Mouse (Mus musculus): ENCODE measurements around the gene Clock. TPM values are rescaled to one million over a fixed set of nuclear protein-coding genes. Genes with fewer than 3 reads are reported as not detected.

Gene Clock
- polyA plus RNA-seq, 1 experiment from 2014 or later, result 3.6 TPM

DNA sequence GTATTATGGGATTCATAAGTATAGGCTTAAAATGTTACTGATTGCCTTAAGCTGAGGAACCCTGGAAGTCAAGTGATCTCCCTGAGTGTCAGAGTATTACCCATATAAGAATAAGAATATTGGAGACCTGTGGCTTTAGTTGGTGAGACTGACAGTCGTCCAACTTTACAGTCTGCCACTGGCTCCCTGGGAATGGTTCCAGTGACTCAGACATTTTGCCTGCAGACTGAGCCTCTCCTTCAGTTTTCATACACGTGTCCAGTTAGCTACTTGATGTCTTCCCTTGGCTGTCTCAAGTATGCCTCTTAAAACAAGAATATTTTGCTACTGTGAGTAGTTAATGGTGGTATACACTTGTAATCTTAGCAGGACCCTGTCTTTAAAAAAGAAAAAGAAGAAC lies 3.6 kb upstream of the Clock start:
- no peaks in the 10 kb centered on the region for H3K36me3 ChIP-seq
- no peak for ATAC-seq
- peaks cover 24% of the 10 kb centered on the region for H3K27me3 ChIP-seq (replicated peaks)
- no peaks in the 10 kb centered on the region for H3K9me3 ChIP-seq (replicated peaks)
- H3K9ac ChIP-seq, result no peak overlapping the region
- H3K27ac ChIP-seq, result no peak overlapping the region
- H3K4me3 ChIP-seq, result no peak overlapping the region
- WGBS (ENCODE audit: insufficient replicate concordance), result 47% methylated on average over 2 of the region's 2 CpGs
- no peak overlapping the region for H3K4me2 ChIP-seq
- H3K4me1 ChIP-seq, result peaks cover 16% of the 10 kb centered on the region

DNA sequence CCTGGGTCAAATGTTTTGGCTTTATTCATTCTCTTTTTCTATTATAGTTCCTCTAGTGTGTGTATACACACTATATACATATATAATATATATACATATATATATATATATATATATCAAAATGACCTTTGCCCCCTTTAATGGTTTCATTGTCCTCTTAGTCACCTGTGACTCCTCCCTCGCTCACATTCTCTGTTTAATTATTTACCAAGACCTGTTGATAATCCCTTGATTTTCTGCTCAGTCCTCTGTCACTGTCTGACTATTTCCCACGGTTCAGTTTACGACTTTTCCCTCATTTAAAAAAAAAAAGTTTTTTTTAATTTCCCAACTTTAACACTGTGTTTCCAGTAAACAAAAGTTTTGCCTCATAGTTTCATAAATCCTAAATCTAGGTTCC lies 1.7 kb upstream of the Clock start:
- Histone ChIP-seq H3K36me3 (no peaks in the 10 kb centered on the region), H3K4me3 (no peak overlapping the region), H3K4me1 (peaks cover 23% of the 10 kb centered on the region), H3K9me3 (replicated peaks) (no peaks in the 10 kb centered on the region), H3K27me3 (replicated peaks) (peaks cover 24% of the 10 kb centered on the region), H3K4me2 (no peak overlapping the region), H3K9ac (no peak overlapping the region), H3K27ac (no peak overlapping the region)
- ATAC-seq, result no peak
- WGBS (ENCODE audit: insufficient replicate concordance), result 69% methylated on average over 3 of the region's 3 CpGs

DNA sequence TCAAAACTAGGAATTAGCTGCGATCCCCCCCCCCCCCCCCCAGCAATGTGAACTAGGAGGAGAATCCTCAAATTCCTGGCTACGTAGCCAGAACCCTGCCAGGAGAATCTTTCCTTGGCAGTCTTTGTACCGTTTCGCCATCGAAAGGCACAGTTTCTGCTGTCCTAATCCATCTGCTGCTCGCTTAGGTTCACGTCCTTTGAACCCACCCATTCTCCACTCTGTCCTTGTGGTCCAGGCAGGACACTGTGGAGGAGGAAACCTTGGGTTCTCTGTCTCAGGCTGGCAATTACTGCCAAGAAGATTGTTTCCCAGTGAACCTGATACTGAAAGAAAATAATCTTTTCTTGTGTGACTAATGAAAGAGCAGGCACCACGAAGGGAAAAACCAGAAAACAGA lies 1.0 kb upstream of the Clock start:
- peak overlapping the region; percentile 80 for H3K4me3 ChIP-seq
- H3K9ac ChIP-seq, result no peak overlapping the region
- H3K9me3 ChIP-seq (replicated peaks), result no peaks in the 10 kb centered on the region
- no peak overlapping the region for H3K27ac ChIP-seq
- H3K36me3 ChIP-seq, result no peaks in the 10 kb centered on the region
- H3K27me3 ChIP-seq (replicated peaks), result peaks cover 24% of the 10 kb centered on the region
- ATAC-seq, result no peak
- H3K4me2 ChIP-seq, result peak overlapping the region; percentile 97
- H3K4me1 ChIP-seq, result peaks cover 23% of the 10 kb centered on the region
- 10% methylated on average over 7 of the region's 8 CpGs for WGBS (ENCODE audit: insufficient replicate concordance)

DNA sequence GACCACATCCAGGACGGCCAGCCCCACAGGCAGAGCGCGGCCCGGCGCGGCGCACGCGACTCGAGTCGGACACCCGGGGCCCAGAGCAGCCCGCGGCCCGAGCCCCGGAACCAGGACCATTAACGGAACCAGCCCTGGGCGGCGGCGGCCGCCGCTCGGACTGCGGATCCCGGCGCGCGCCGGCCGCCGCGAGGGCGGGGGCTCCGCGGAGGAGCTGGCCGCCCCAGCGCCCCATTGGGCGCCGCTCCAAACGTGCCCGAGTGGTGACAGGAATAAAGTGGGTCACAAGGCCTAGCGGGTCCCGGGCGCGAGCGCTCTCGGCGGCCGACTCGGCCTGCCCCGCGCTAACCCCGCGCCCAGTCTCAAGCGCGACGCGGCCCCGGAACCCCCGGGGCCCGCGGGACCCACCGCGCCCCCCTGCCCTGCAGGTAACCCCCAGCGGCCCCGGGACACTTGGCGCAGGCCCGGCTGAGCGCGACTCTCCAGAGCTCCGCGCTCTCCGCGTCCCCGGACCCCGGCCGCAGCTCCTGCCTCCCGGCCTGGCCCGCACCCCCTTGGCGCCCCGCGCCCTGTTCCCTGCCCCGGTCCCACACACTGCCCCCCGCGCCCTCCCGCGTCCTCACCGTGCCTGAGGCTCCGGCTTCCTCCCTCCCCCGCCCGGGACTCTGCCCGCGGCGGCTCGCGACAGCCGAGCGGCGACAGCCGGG lies 694 bp downstream of the Clock start:
- H3K27me3 ChIP-seq (replicated peaks), result peaks cover 24% of the 10 kb centered on the region
- H3K4me2 ChIP-seq, result peak overlapping the region; percentile 97
- H3K9ac ChIP-seq, result peak overlapping the region; percentile 89
- WGBS (ENCODE audit: insufficient replicate concordance), result under 1% methylated on average over 82 of the region's 100 CpGs
- no peaks in the 10 kb centered on the region for H3K36me3 ChIP-seq
- H3K4me1 ChIP-seq, result peaks cover 23% of the 10 kb centered on the region
- H3K27ac ChIP-seq, result peak overlapping the region; percentile 83
- H3K4me3 ChIP-seq, result peak overlapping the region; percentile 80
- no peaks in the 10 kb centered on the region for H3K9me3 ChIP-seq (replicated peaks)
- ATAC-seq, result peak; percentile 83

DNA sequence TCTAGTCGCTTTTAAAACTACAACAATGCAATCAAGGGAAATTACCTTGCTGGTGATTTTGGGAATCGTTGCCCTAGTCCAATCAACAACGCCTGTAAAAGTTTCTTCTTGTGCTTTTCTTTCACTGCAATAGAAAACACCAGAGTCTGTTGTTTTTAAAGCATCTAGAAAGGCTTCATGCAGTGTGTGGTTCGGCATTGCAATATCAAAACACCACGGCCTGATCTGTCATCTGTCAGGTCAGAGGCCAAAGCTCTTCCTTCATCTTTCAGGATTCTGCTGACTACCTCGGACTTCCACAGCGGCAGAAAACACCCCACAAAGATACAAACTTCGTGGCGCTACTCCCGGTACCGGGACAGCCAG lies 1.2 kb downstream of the Clock start:
- Histone ChIP-seq H3K4me1 (peaks cover 23% of the 10 kb centered on the region), H3K36me3 (no peaks in the 10 kb centered on the region), H3K9ac (peak overlapping the region; percentile 89), H3K27ac (peak overlapping the region; percentile 83), H3K9me3 (replicated peaks) (no peaks in the 10 kb centered on the region), H3K27me3 (replicated peaks) (peaks cover 24% of the 10 kb centered on the region), H3K4me2 (peak overlapping the region; percentile 97), H3K4me3 (peak overlapping the region; percentile 80)
- WGBS (ENCODE audit: insufficient replicate concordance), result 6% methylated on average over 11 of the region's 11 CpGs
- no peak for ATAC-seq

DNA sequence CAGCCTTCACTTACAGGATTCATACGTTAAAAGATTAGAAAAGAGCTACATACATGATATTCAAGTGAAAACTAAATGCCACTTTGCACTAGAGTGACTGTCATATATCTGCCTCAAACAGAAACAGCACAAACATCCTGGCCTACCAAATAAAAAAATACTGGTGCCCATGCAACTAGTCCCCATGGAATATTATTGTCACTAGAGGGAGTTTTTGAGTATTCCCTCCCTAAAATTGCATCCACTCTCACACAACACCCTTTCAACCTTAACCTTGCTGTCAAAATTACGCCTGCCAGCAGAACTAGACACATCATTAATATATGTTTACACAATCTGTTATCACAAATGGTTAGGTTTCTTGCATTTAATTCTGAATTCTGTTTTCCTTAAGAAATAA lies 2.6 kb downstream of the Clock start:
- Histone ChIP-seq H3K36me3 (no peaks in the 10 kb centered on the region), H3K4me1 (peaks cover 23% of the 10 kb centered on the region), H3K9me3 (replicated peaks) (no peaks in the 10 kb centered on the region), H3K4me3 (no peak overlapping the region), H3K4me2 (no peak overlapping the region), H3K27me3 (replicated peaks) (peaks cover 24% of the 10 kb centered on the region), H3K27ac (no peak overlapping the region), H3K9ac (no peak overlapping the region)
- no peak for ATAC-seq
- WGBS (ENCODE audit: insufficient replicate concordance), result 69% methylated on average over 2 of the region's 2 CpGs

DNA sequence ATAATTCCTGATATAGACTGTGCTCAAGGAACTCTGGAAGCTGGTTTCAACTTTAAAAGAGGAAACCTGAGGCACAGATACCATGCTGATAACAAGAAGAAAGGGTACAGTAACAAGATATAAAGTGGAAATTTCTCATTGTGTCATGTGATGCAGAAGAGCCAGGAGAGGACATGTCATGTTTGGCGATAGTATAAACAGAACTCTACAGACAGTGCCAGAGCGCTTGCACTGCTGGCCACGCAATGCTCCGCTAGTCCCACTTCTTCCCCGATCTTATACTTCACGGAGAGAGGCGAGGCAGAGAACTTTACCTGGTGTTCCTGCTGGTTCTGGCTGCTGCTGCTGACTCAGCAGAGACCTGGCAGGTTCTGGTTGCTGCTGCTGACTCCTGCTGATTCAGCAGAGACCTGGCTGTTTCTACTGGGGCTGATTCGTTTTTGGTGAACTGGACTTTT lies 15.3 kb downstream of the Clock start:
- 81% methylated on average over 8 of the region's 8 CpGs for WGBS (ENCODE audit: insufficient replicate concordance)

DNA sequence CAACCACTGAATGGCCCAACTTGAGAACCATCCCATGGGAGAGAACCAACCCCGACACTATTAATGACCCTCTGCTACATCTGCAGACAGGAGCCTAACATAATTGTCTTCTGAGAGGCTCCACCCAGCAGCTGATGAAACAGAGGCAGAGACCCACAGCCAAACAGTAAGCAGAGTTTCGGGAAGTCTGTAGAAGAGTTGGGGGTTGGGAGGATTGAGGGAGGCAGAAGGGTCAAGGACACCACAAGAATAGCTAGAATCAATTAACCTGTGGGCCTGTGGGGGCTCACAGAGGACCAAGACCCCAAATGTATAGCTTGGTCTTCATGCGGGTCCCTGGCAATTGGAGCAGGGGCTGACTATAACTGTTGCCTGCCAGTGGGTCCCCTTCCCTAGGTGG lies 16.3 kb downstream of the Clock start:
- no peak for ATAC-seq
- Histone ChIP-seq H3K4me1 (peaks cover 25% of the 10 kb centered on the region), H3K36me3 (no peaks in the 10 kb centered on the region), H3K4me3 (no peak overlapping the region), H3K27me3 (replicated peaks) (no peaks in the 10 kb centered on the region), H3K27ac (no peak overlapping the region), H3K9ac (no peak overlapping the region), H3K4me2 (no peak overlapping the region), H3K9me3 (replicated peaks) (no peaks in the 10 kb centered on the region)
- 72% methylated on average over 3 of the region's 3 CpGs for WGBS (ENCODE audit: insufficient replicate concordance)

More for the DNA sequence above, 15.3 kb downstream of the Clock start:
- Histone ChIP-seq H3K27me3 (replicated peaks) (no peaks in the 10 kb centered on the region), H3K9ac (no peak overlapping the region), H3K4me1 (peaks cover 19% of the 10 kb centered on the region), H3K27ac (no peak overlapping the region), H3K9me3 (replicated peaks) (no peaks in the 10 kb centered on the region), H3K4me3 (no peak overlapping the region), H3K4me2 (no peak overlapping the region), H3K36me3 (no peaks in the 10 kb centered on the region)
- ATAC-seq, result no peak

DNA sequence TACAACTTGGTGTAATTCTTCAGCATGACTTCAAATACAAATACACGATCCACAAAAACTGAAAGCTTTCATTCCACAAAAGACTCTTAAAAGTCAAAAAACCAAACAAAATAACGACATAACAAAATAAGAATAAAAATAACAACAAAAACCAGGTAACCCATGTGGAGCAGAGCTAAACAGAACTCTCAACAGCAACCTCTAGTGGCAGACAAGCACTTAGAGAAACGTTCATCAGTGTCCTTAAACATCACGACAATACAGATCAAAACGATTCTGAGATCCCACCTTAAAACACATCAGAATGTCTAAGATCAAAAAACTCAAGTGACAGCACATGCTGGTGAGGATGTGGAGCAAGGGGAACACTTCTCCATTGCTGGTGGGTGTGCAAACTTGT lies 17.5 kb downstream of the Clock start:
- Histone ChIP-seq H3K4me1 (peaks cover 28% of the 10 kb centered on the region), H3K4me2 (no peak overlapping the region), H3K9me3 (replicated peaks) (no peaks in the 10 kb centered on the region), H3K4me3 (no peak overlapping the region), H3K27me3 (replicated peaks) (no peaks in the 10 kb centered on the region), H3K9ac (no peak overlapping the region), H3K36me3 (no peaks in the 10 kb centered on the region), H3K27ac (no peak overlapping the region)
- WGBS (ENCODE audit: insufficient replicate concordance), result 60% methylated on average over 5 of the region's 5 CpGs
- ATAC-seq, result no peak

DNA sequence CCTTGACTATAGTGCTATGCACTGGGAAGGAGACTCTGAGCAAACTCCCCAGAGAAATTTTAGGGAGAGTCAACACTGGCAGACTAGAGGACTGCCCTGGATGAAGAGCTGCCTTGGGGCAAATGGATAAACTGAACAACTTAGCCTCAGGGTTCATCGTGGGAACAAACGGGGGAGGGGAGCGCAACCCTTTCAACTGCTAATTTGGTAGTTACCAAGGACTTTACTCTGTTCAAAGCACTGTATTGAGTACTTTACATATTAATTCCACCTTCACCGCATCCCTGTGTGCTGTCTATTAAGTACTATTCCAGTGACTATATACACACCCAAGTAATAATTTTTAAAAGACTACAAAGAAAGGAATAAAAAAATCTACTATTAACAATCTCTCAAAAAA lies 18.9 kb downstream of the Clock start:
- peaks cover 28% of the 10 kb centered on the region for H3K4me1 ChIP-seq
- 74% methylated on average over 4 of the region's 4 CpGs for WGBS (ENCODE audit: insufficient replicate concordance)
- no peak for ATAC-seq
- H3K4me2 ChIP-seq, result no peak overlapping the region
- H3K27ac ChIP-seq, result no peak overlapping the region
- H3K9me3 ChIP-seq (replicated peaks), result no peaks in the 10 kb centered on the region
- no peak overlapping the region for H3K9ac ChIP-seq
- no peak overlapping the region for H3K4me3 ChIP-seq
- H3K36me3 ChIP-seq, result no peaks in the 10 kb centered on the region
- H3K27me3 ChIP-seq (replicated peaks), result no peaks in the 10 kb centered on the region

DNA sequence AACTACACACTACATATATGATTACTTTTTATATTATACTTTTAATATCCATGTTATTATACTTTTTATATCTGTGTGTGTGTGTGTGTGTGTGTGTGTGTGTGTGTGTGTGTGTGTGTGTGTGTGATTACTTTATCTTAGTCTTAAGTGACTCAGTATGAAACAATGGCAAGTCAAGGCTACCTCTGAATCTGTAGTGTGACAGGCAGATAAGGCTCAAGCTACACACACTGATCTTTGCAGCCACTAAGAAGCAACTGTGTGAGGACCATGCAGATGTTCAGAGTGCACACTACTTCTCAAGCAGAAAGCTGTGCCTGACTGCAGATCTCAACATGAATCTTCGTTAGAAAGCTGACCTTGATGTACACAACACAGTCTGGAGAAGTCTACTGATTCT lies 20.7 kb downstream of the Clock start:
- no peaks in the 10 kb centered on the region for H3K9me3 ChIP-seq (replicated peaks)
- H3K36me3 ChIP-seq, result no peaks in the 10 kb centered on the region
- H3K4me2 ChIP-seq, result no peak overlapping the region
- WGBS (ENCODE audit: insufficient replicate concordance), result 17% methylated on average over 1 of the region's 1 CpGs
- peak; percentile 86 for ATAC-seq
- H3K4me3 ChIP-seq, result no peak overlapping the region
- peaks cover 21% of the 10 kb centered on the region for H3K4me1 ChIP-seq
- no peaks in the 10 kb centered on the region for H3K27me3 ChIP-seq (replicated peaks)
- no peak overlapping the region for H3K27ac ChIP-seq
- no peak overlapping the region for H3K9ac ChIP-seq

DNA sequence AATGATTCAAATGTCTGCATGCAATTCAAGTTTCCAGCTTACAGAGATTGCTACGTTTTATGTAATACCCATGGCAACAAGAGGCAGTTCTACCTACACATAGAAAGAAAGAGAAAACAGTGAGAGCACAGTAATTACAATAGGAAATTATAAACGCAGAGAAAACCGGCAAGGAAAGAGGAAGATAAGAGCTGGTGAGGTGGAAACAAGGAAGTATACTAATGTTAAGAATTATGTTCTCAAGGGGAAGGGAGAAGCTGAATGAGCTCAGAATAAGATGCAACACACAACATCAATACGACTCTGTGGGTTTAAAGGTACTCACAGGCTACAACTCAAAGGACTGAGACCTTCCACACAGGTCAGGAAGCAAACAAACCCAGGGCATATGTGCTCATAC lies 29.6 kb downstream of the Clock start:
- Histone ChIP-seq H3K27me3 (replicated peaks) (no peaks in the 10 kb centered on the region), H3K9ac (no peak overlapping the region), H3K4me3 (no peak overlapping the region), H3K9me3 (replicated peaks) (no peaks in the 10 kb centered on the region), H3K4me2 (no peak overlapping the region), H3K4me1 (no peaks in the 10 kb centered on the region), H3K36me3 (peaks cover 7% of the 10 kb centered on the region), H3K27ac (no peak overlapping the region)
- 48% methylated on average over 4 of the region's 4 CpGs for WGBS (ENCODE audit: insufficient replicate concordance)
- ATAC-seq, result no peak

DNA sequence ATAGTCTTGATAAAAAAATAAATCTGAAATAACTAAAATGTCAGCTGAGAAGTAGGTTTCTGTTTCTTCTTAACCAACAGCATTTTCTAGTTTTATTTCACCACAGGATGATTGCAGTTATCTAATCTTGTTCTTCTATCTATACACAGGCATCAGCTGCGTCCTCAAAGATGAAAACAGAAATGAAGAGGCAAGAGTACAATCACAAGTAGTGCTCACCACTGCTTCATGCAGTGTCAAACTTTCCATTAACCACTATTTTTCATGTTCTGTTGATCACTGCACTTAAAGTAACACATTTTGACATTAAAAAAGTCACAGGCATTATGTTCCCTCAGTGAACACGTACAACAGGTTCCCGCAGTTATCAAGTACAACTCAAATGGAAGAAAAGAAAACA lies 53.6 kb downstream of the Clock start:
- Histone ChIP-seq H3K4me1 (no peaks in the 10 kb centered on the region), H3K36me3 (peaks cover 3% of the 10 kb centered on the region; the same call in 1 of the 2 replicates), H3K27ac (no peak overlapping the region), H3K27me3 (replicated peaks) (no peaks in the 10 kb centered on the region), H3K4me2 (no peak overlapping the region), H3K4me3 (no peak overlapping the region), H3K9ac (no peak overlapping the region), H3K9me3 (replicated peaks) (no peaks in the 10 kb centered on the region)
- no peak for ATAC-seq
- WGBS (ENCODE audit: insufficient replicate concordance), result 77% methylated on average over 3 of the region's 3 CpGs
